Mouse (Mus musculus): ENCODE results near the gene Them5.

Them5 gene

GRCm38 (mm10) chr3:94341959-94342422 is at the start of gene Them5:
Gene Them5 (plus strand): TSS chr3:94342099.
- no peak for DNase-seq

GRCm38 (mm10) chr3:94305457-94305856 is 36.4 kb upstream of the Them5 start:
- DNase-seq, result no peak

DNA sequence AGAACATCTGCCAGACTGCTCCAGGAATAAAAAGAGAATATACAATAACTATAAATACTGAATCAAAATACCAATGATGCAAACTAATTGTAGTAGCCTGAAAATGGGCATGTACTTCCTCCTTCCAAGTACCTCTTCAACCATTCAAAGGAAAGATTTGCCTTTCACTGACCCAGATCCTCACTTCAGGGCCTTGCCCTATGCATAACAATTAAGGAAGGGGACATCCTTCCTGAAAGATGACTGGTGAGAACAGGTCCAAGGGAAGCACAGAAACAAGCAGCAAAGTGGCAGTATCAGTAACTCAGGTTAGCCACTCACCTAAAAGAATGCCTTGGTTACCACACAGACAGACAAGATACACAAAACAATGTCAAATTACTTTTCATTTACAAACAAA is 34.9 kb upstream of the Them5 start:
- DNase-seq, result no peak

GRCm38 (mm10) chr3:94309633-94310363 is 32.1 kb upstream of the Them5 start, which contains the start of gene Them4:
Gene Them4 (plus strand): TSS chr3:94310089.
- peak; percentile 97 for DNase-seq

DNA sequence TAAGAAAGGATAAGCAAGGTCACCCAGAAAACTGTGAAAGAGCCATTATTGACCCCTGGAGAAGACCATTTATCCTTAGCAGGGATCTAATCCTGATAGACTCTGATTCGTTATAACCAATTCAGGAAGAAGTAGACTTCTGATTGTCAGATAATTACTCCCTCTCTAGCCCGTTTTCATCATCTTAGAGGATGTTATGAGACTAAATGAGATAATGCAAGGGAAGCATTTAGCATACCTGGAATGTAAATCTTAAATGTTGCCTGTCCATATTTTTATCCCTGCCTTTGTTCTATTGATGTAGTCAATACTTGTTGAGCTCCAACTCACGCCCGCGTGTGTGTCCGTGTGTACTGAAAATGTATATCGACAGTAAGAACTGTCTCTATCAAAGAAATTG is 31.4 kb upstream of the Them5 start:
- DNase-seq, result peak; percentile 34

GRCm38 (mm10) chr3:94310911-94311310 is 31.0 kb upstream of the Them5 start:
- DNase-seq, result no peak

DNA sequence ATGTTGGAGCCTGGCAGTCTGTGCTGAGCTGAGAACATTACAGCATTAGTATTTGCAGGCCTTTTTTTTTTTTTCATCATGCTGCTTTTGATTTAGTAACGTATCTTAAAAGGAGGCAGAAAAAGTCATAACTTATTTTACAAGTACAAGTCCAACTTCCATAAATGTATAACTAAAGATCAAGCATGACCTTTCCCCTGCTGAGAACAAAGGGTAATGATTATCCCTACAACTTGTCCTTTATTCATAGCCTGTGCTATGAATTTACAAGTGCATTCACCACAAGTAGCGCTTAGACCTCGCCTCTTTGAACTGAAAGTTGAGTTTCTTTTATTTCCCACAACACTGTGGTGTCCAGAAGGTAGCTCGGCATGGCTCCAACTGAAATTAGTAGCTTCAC is 30.5 kb upstream of the Them5 start:
- DNase-seq, result peak; percentile 21

- DNase-seq, result no peak
Measured at GRCm38 (mm10) chr3:94328681-94329080, 13.2 kb upstream of the Them5 start.

DNA sequence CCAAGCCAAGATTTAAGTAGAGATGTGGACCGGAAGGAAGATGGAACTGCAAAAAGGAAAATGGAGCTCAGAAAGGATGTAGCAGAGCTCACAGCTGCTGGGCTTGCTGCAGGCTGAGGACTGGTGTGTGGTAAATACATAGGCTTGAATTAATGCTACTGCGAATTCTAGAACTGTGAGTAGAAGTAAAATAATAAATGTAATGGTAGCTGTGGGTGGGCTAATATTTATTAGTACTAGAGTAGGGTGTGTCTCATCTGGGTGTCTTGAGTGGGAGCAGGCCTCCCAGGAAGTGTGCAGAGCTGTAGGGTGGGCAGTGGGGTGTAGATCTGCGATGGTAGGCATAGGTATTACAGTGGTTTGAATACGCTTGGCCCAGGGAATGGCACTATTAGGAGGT is 7.5 kb upstream of the Them5 start:
- no peak for DNase-seq

- no peak for DNase-seq
Measured at GRCm38 (mm10) chr3:94338522-94338921, 3.4 kb upstream of the Them5 start.

DNA sequence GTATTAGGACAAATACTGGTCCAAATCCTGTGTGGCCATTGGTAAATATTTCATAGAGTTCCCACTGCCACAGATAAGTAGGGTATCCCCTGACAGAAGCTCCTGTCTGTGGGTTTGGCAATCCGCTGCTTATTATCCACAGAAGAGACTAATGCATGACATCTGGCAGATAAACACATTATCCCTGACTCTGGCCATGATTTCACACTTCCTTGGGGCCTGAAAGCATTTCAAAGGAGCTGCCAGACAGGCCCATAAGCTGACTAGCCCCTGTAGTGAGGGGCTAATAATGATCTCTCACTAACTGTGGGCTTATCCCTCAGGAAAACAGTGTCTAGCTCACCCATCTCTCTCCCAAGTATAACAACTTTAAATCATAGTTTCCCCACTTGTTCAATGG is 653 bp downstream of the Them5 start:
- DNase-seq, result no peak

GRCm38 (mm10) chr3:94344182-94344581 is 2.3 kb downstream of the Them5 start:
- no peak for DNase-seq

DNA sequence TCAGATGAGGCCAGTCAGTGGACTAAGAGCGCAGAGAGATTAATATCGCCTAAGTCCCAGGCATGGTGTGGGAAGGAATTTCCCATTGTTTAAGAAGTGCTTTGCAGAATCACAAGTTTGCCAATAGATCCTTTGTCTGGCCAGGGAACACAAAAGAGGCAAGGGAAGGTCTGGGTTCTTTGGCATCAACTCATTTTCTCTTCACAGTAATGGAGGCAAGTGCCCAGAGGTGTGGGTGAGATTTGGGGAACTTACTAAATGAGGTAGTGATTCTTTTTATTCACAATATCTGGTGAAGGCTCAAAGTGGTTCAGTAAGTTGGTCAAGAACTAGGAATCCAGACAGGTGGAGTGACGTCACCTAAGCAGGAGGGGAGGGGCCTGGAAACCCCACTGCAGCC is 3.0 kb downstream of the Them5 start:
- DNase-seq, result no peak

DNA sequence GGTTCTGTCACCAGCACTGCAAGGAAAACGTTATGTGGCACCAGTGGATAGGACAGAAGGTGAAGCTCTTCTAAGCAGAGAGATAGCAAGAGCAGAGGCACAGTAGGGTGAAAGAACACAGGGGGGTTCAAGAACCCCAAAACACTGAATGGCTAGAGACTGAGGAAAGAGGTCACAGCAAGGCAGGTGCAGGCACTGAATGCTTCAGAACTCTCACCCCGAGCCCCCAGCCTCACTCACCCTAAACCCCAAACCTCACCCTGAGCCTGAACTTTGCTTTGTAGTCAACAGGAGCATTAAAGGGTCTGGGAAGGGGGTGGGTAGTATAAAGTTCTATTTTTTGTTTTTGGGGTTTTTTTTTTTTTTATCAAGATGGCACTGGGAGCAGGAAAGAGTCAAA is 6.2 kb downstream of the Them5 start:
- no peak for DNase-seq

DNA sequence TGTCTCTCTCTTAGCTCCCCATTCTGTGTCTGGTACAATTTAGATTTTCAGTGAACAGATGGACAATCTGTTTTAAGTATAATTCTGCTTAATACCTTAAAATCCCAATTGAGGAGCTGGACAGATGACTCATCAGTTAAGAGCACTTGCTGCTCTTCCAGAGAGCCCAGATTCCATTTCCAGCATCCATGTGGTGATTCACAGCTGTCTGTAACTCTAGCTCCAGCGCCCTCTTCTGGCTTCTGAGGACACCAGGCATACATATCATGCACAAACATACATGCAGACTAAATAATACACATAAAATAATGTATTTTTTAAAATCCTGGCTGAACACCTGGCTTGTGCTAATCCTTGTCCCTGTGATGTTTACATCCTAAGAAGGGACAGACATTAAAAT is 18.9 kb downstream of the Them5 start:
- no peak for DNase-seq

GRCm38 (mm10) chr3:94362138-94362537 is 20.2 kb downstream of the Them5 start, which contains the start of gene C2cd4d:
Gene C2cd4d (plus strand): TSS chr3:94362438.
- DNase-seq, result no peak

- DNase-seq, result peak; percentile 60
Measured at GRCm38 (mm10) chr3:94363291-94364153, 21.6 kb downstream of the Them5 start.

DNA sequence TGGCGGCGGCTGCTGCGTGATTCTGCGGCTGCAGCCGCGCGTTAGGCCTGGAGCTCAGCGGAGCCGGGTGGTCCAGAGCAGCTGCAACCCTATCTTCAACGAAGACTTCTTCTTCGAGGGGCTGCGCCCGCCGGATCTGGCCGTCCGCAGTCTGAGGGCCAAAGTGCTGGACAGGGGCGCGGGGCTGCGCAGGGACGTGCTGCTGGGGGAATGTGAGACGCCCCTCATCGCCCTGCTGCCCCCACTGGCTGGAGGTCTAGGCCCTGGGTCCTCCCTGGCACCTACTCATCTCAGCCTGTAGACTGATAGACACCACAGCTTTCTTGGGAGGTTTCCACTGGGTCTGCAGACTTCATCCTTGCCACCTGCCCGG is 22.2 kb downstream of the Them5 start:
- DNase-seq, result peak; percentile 45

GRCm38 (mm10) chr3:94366761-94367160 is 24.9 kb downstream of the Them5 start:
- peak; percentile 89 for DNase-seq

DNA sequence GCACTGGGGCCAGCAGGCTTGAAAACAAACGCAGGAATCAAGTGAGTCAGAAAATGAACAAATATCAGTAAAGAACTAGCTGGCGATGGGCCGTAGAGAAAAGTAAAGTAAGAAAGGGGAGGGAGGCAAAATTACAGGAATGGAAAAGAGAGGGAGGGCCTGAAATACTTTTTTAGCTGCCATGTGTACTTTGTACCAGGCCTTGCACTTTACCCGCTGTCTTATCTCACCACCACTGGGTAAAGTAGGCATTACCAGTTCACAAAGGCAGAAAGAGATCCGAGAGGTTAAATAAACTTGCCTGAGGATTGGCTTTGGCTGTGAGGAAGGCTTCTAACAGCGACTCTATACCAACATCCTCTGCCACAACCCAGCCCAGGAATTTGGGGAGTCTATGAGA is 25.6 kb downstream of the Them5 start:
- DNase-seq, result no peak

GRCm38 (mm10) chr3:94368631-94369030 is 26.7 kb downstream of the Them5 start:
- DNase-seq, result no peak

GRCm38 (mm10) chr3:94369709-94370108 is 27.8 kb downstream of the Them5 start:
- DNase-seq, result no peak

- DNase-seq, result peak; percentile 79
Measured at GRCm38 (mm10) chr3:94371637-94372036, 29.7 kb downstream of the Them5 start.

DNA sequence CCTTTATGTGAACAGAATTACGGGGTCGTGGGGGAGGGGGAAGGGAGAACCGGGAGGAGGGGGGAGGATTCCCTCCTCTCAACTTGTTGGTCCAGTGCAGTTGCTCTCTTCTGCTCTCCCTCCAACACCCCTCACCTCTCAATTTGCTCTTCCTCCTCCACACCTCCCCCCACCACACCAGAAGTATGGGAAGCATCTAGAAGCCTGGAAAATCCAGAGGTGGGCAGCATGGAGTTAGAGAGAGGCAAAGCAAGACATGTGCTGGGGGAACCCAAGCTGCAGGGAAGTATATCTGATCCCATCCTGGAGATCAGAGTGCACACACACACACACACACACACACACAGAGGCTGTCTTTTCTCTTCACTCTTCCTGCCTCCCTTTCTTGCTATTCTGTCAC is 30.1 kb downstream of the Them5 start:
- peak; percentile 51 for DNase-seq
